Mouse (Mus musculus): ENCODE results near the gene Faap24. TPM values are rescaled to one million over a fixed set of nuclear protein-coding genes. Genes with fewer than 3 reads are reported as not detected.

The Faap24 gene
- total and polyA plus RNA-seq, 3 experiments, result 19.1 to 40.3 (median 21.3) TPM

DNA sequence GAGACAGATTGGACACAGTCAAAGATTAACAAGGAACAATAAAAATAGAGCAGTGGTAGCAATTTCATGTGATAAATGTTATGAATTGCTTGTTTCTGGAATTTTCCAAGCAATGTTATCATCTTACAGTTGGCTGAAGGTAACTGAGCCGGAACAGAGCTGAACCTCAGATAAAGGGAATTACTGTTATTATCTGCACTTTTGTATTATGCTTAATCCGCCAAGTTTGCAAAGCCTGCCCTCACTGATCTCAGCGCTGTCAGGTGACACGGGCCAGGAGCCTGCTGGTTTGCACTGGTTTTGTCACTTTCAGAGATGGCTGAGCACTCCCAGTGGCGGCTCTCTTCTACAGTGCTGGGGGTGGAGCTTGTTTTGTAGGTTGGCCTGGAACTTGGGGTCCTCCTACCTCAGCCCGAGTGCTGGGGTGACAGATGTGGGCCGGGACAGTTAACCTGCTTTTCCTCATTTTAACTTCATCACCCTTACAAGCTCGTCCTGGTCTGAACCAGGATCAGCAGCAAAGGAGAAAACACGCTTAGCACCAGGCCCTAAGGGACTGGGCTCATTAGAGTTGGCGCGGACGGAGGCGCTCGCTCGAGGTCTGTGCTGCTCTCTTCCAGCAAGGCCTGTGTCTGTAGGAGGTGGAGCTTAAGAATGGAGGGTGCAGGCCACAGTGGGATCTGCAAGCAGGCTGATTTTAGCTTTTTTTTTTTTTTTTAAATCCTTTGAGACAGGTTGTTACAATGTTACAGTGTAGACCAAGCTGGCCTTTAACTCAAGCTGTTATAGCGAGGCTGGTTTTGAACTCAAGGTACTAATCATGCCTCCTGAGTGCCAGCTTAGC lies 23.3 kb downstream of the Faap24 start:
- Histone ChIP-seq H3K27me3 (ENCODE audit: insufficient read depth, low read length) (peaks cover 8% of the 10 kb centered on the region), H3K4me3 (ENCODE audit: low read depth, low read length) (no peak overlapping the region), H3K4me1 (ENCODE audit: insufficient read depth, low read depth, low read length) (no peaks in the 10 kb centered on the region), H3K9me3 (replicated peaks) (no peaks in the 10 kb centered on the region), H3K36me3 (replicated peaks) (no peaks in the 10 kb centered on the region)
- DNase-seq (ENCODE audit: low spot score), result no peak
- TF ChIP-seq POLR2AphosphoS5 (IDR thresholded peaks at IDR 0.05; ENCODE audit: insufficient replicate concordance, low read depth, low read length), result no peak
- TF ChIP-seq CTCF (IDR thresholded peaks at IDR 0.05; ENCODE audit: low read depth, low read length), result no peak
- TF ChIP-seq GATA2 (IDR thresholded peaks at IDR 0.05; ENCODE audit: borderline replicate concordance, low read depth, low read length), result no peak
- no peak for TF ChIP-seq GATA1 (IDR thresholded peaks at IDR 0.05; ENCODE audit: borderline replicate concordance, low read length)
- ATAC-seq (ENCODE audit: extremely low read depth, insufficient number of reproducible peaks, low FRiP score, poor library complexity, severe bottlenecking), result no peak

GRCm38 (mm10) chr7:35372483-35373017 lies 24.1 kb downstream of the Faap24 start:
- peaks cover 8% of the 10 kb centered on the region for H3K27me3 ChIP-seq (ENCODE audit: insufficient read depth, low read length)
- H3K4me3 ChIP-seq (ENCODE audit: low read depth, low read length), result no peak overlapping the region
- ATAC-seq (ENCODE audit: extremely low read depth, insufficient number of reproducible peaks, low FRiP score, poor library complexity, severe bottlenecking) (no peak), DNase-seq (ENCODE audit: low spot score) (no peak)
- TF ChIP-seq TAL1 (conservative IDR thresholded peaks at IDR 0.05; ENCODE audit: low read depth, low read length), result no peak
- no peak for TF ChIP-seq GATA2 (IDR thresholded peaks at IDR 0.05; ENCODE audit: borderline replicate concordance, low read depth, low read length)
- no peak for TF ChIP-seq GATA1 (IDR thresholded peaks at IDR 0.05; ENCODE audit: borderline replicate concordance, low read length)
- no peak for TF ChIP-seq CTCF (IDR thresholded peaks at IDR 0.05; ENCODE audit: low read depth, low read length)
- TF ChIP-seq POLR2AphosphoS5 (IDR thresholded peaks at IDR 0.05; ENCODE audit: insufficient replicate concordance, low read depth, low read length), result no peak
- no peaks in the 10 kb centered on the region for H3K36me3 ChIP-seq (replicated peaks)
- no peaks in the 10 kb centered on the region for H3K9me3 ChIP-seq (replicated peaks)
- H3K4me1 ChIP-seq (ENCODE audit: insufficient read depth, low read depth, low read length), result no peaks in the 10 kb centered on the region

- Histone ChIP-seq H3K4me3 (ENCODE audit: low read depth, low read length) (no peak overlapping the region), H3K27me3 (ENCODE audit: insufficient read depth, low read length) (peaks cover 7% of the 10 kb centered on the region), H3K36me3 (replicated peaks) (no peaks in the 10 kb centered on the region), H3K4me1 (ENCODE audit: insufficient read depth, low read depth, low read length) (no peaks in the 10 kb centered on the region), H3K9me3 (replicated peaks) (no peaks in the 10 kb centered on the region)
- ATAC-seq (ENCODE audit: extremely low read depth, insufficient number of reproducible peaks, low FRiP score, poor library complexity, severe bottlenecking), result no peak
- TF ChIP-seq GATA2 (IDR thresholded peaks at IDR 0.05; ENCODE audit: borderline replicate concordance, low read depth, low read length) (no peak), GATA1 (IDR thresholded peaks at IDR 0.05; ENCODE audit: borderline replicate concordance, low read length) (no peak), CTCF (IDR thresholded peaks at IDR 0.05; ENCODE audit: low read depth, low read length) (no peak), POLR2AphosphoS5 (IDR thresholded peaks at IDR 0.05; ENCODE audit: insufficient replicate concordance, low read depth, low read length) (no peak), TAL1 (conservative IDR thresholded peaks at IDR 0.05; ENCODE audit: low read depth, low read length) (no peak)
- DNase-seq (ENCODE audit: low spot score), result no peak
Measured at GRCm38 (mm10) chr7:35371096-35371495, 25.5 kb downstream of the Faap24 start.

DNA sequence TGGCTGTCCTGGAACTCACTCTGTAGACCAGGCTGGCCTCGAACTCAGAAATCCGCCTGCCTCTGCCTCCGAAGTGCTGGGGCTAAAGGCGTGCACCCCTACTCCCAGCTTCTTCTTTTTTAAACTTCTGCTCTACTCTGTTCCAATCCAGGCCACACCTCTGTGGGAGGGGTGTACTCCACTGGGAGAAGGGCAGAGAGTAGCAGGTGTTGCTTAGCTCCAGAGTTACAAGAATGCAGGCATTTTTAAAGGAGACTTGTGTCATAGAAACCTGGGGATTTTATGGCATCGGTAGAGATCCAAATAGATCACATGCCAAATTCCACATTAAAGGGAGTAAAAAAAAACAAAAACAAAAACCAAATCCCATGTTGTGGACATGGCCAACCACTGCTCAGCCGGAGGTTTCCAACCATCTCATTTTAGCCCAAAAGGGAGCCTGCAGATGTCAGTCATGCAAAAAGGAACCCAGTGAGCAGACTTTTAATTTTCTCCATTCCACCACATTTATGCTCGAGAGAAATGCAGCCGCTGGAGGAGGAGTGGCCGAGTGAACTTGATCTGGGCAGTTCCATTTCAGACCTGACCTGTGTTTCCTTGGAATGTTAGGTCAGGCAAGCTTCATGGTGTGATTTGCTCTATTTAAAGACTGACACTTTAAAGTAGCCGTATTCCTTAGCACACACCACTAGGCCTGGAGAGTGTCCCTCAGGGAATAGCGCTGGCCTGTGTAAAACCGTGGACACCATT lies 31.3 kb downstream of the Faap24 start:
- TF ChIP-seq GATA1 (IDR thresholded peaks at IDR 0.05; ENCODE audit: borderline replicate concordance, low read length), result no peak
- no peak for TF ChIP-seq TAL1 (conservative IDR thresholded peaks at IDR 0.05; ENCODE audit: low read depth, low read length)
- TF ChIP-seq POLR2AphosphoS5 (IDR thresholded peaks at IDR 0.05; ENCODE audit: insufficient replicate concordance, low read depth, low read length), result no peak
- ATAC-seq (ENCODE audit: extremely low read depth, insufficient number of reproducible peaks, low FRiP score, poor library complexity, severe bottlenecking), result no peak
- H3K4me1 ChIP-seq (ENCODE audit: insufficient read depth, low read depth, low read length), result no peaks in the 10 kb centered on the region
- no peak overlapping the region for H3K4me3 ChIP-seq (ENCODE audit: low read depth, low read length)
- H3K9me3 ChIP-seq (replicated peaks), result no peaks in the 10 kb centered on the region
- H3K27me3 ChIP-seq (ENCODE audit: insufficient read depth, low read length), result peaks cover 5% of the 10 kb centered on the region; the same call in 1 of the 2 replicates
- no peak for DNase-seq (ENCODE audit: low spot score)
- no peaks in the 10 kb centered on the region for H3K36me3 ChIP-seq (replicated peaks)

DNA sequence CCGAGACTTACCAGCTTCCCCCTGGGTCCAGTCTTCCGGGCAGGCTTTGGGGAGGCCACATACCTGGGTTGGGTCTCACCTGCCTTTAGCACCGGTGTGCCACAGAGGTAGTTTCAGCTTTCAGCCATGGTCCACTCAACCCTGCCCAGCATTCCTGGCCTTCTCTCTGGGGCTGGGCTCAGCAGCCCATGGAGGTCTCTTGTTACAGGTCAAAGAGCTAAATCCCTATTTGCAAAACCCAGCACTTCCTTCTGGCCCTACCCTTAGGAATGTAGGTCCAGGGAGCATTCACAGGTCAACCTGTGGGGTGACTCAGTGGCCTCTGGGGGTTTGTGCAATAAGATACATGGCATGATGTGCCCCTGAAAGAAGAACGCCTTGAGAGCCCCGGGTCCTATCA lies 33.8 kb downstream of the Faap24 start:
- Histone ChIP-seq H3K36me3 (replicated peaks) (no peaks in the 10 kb centered on the region), H3K9me3 (replicated peaks) (no peaks in the 10 kb centered on the region), H3K4me1 (ENCODE audit: insufficient read depth, low read depth, low read length) (no peaks in the 10 kb centered on the region), H3K4me3 (ENCODE audit: low read depth, low read length) (no peak overlapping the region), H3K27me3 (ENCODE audit: insufficient read depth, low read length) (peaks cover 7% of the 10 kb centered on the region; the same call in 1 of the 2 replicates)
- no peak for DNase-seq (ENCODE audit: low spot score)
- TF ChIP-seq GATA2 (IDR thresholded peaks at IDR 0.05; ENCODE audit: borderline replicate concordance, low read depth, low read length), result no peak
- TF ChIP-seq CTCF (IDR thresholded peaks at IDR 0.05; ENCODE audit: low read depth, low read length), result no peak
- TF ChIP-seq GATA1 (IDR thresholded peaks at IDR 0.05; ENCODE audit: borderline replicate concordance, low read length), result no peak
- TF ChIP-seq TAL1 (conservative IDR thresholded peaks at IDR 0.05; ENCODE audit: low read depth, low read length), result no peak
- TF ChIP-seq POLR2AphosphoS5 (IDR thresholded peaks at IDR 0.05; ENCODE audit: insufficient replicate concordance, low read depth, low read length), result no peak
- ATAC-seq (ENCODE audit: extremely low read depth, insufficient number of reproducible peaks, low FRiP score, poor library complexity, severe bottlenecking), result no peak

DNA sequence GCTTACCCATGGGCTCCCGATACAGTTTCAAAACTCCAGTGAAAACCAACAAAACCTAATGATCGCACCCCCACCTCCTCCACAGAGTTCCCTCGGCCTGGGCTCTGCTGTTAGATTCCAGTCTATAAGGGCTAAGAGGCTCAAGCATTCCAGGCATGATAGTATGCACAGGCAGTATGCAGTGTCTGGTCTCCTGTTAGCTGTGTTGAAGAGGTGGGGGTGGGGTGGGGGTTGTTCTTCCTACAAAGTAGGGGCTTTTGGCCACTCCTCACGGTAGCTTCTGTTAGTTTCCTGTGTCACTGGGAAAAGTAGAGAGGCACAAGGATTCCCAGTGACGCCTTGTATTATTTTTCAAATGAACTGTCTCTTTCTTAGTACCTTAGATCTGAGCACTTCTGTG lies 34.4 kb downstream of the Faap24 start:
- Histone ChIP-seq H3K27me3 (ENCODE audit: insufficient read depth, low read length) (peaks cover 7% of the 10 kb centered on the region; the same call in 1 of the 2 replicates), H3K36me3 (replicated peaks) (no peaks in the 10 kb centered on the region), H3K4me1 (ENCODE audit: insufficient read depth, low read depth, low read length) (no peaks in the 10 kb centered on the region), H3K9me3 (replicated peaks) (no peaks in the 10 kb centered on the region), H3K4me3 (ENCODE audit: low read depth, low read length) (no peak overlapping the region)
- no peak for ATAC-seq (ENCODE audit: extremely low read depth, insufficient number of reproducible peaks, low FRiP score, poor library complexity, severe bottlenecking)
- DNase-seq (ENCODE audit: low spot score), result no peak
- TF ChIP-seq GATA2 (IDR thresholded peaks at IDR 0.05; ENCODE audit: borderline replicate concordance, low read depth, low read length) (no peak), GATA1 (IDR thresholded peaks at IDR 0.05; ENCODE audit: borderline replicate concordance, low read length) (no peak), TAL1 (conservative IDR thresholded peaks at IDR 0.05; ENCODE audit: low read depth, low read length) (no peak), POLR2AphosphoS5 (IDR thresholded peaks at IDR 0.05; ENCODE audit: insufficient replicate concordance, low read depth, low read length) (no peak), CTCF (IDR thresholded peaks at IDR 0.05; ENCODE audit: low read depth, low read length) (no peak)

Measured in G1E (cell line).